ENCODE assay signal across 9 mouse cellular contexts in the genomic region with DNA sequence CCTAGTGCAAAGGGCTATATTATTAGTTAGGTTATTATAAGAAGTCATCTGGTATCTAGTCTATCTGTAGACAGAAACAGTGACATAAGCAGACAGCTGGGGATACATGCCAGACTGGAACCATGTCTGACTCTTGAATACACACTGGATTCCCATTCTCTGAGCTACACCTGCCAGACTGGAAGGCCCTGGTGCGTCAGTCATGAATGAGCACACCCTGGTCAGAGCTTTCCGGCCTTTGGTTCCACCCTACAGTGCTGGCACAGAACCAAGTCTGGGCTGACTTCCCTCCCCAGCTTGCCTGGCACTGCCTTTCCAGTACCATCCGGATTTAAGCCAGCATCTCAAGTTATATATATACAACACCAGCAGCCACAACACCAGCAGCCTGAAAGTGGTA. TPM values are rescaled to one million over a fixed set of nuclear protein-coding genes. Genes with fewer than 3 reads are reported as not detected.
DNase-seq lines count a peak whose midpoint lies in the region; ATAC-seq lines count a peak whose summit lies in the region.
"Had no signal": no experiment of that assay in that cellular context is flagged by ENCODE, and none has a peak within 500 bp of the region (broad histone marks: within the 10 kb centered on the region; RNA-seq: fewer than 3 reads in every experiment).

No protein-coding gene starts in this region.

- H3K9me3 ChIP-seq in kidney, embryonic 14.5 days (ENCODE audit: control insufficient read depth, low read length): no peaks in the 10 kb centered on the region
- no peaks in the 10 kb centered on the region for H3K9me3 ChIP-seq in stomach, embryonic 16.5 days (replicated peaks; ENCODE audit: control insufficient read depth, low read length)
- no peaks in the 10 kb centered on the region for H3K9me3 ChIP-seq in midbrain, embryonic 16.5 days (replicated peaks; ENCODE audit: control insufficient read depth, low read length, poor library complexity, severe bottlenecking)
- H3K9me3 ChIP-seq: midbrain, embryonic 12.5 days had no signal

- H3K36me3 ChIP-seq in kidney, embryonic 14.5 days (ENCODE audit: control insufficient read depth, insufficient read depth, low read length): no peaks in the 10 kb centered on the region
- no peaks in the 10 kb centered on the region for H3K36me3 ChIP-seq in stomach, embryonic 16.5 days (ENCODE audit: control insufficient read depth, insufficient read depth, low read length)
- H3K36me3 ChIP-seq in midbrain, embryonic 16.5 days (ENCODE audit: control insufficient read depth, insufficient read depth, low read length): no peaks in the 10 kb centered on the region
- H3K36me3 ChIP-seq: midbrain, embryonic 12.5 days had no signal

- peaks cover 2% of the 10 kb centered on the region; the same call in 1 of the 2 replicates for H3K4me1 ChIP-seq in kidney, embryonic 14.5 days (ENCODE audit: control insufficient read depth, insufficient read depth, low read length)
- no peaks in the 10 kb centered on the region; the same call in 1 of the 2 replicates for H3K4me1 ChIP-seq in stomach, embryonic 16.5 days (ENCODE audit: control insufficient read depth, insufficient read depth, low read length)
- peaks cover 5% of the 10 kb centered on the region for H3K4me1 ChIP-seq in midbrain, embryonic 16.5 days (ENCODE audit: control insufficient read depth, insufficient read depth, low read length)

- ATAC-seq in kidney, embryonic 14.5 days (ENCODE audit: low FRiP score, low TSS enrichment): no peak
- ATAC-seq in stomach, embryonic 16.5 days (ENCODE audit: insufficient read depth, low FRiP score): peak; percentile 51; the same call in 1 of the 2 replicates
- ATAC-seq in midbrain, embryonic 16.5 days: no peak

- H3K9ac ChIP-seq in kidney, embryonic 14.5 days (ENCODE audit: low read depth, low read length): no peak overlapping the region
- H3K9ac ChIP-seq in stomach, embryonic 16.5 days (ENCODE audit: low read length): no peak overlapping the region
- H3K9ac ChIP-seq in midbrain, embryonic 16.5 days (ENCODE audit: low read depth, low read length): no peak overlapping the region
- H3K9ac ChIP-seq: midbrain, embryonic 12.5 days had no signal

- no peak overlapping the region for H3K4me2 ChIP-seq in kidney, embryonic 14.5 days (replicated peaks; ENCODE audit: low read depth, low read length)
- no peak overlapping the region for H3K4me2 ChIP-seq in stomach, embryonic 16.5 days (ENCODE audit: low read depth, low read length)
- no peak overlapping the region for H3K4me2 ChIP-seq in midbrain, embryonic 16.5 days (ENCODE audit: low read length)
- H3K4me2 ChIP-seq: midbrain, embryonic 12.5 days had no signal

- no peak overlapping the region for H3K4me3 ChIP-seq in kidney, embryonic 14.5 days (ENCODE audit: low read length)
- H3K4me3 ChIP-seq in stomach, embryonic 16.5 days (replicated peaks; ENCODE audit: low read length): no peak overlapping the region
- no peak overlapping the region for H3K4me3 ChIP-seq in midbrain, embryonic 16.5 days (ENCODE audit: low read depth, low read length)
- H3K4me3 ChIP-seq: midbrain, embryonic 12.5 days had no signal

- no peaks in the 10 kb centered on the region for H3K27me3 ChIP-seq in kidney, embryonic 14.5 days (ENCODE audit: control insufficient read depth, insufficient read depth, low read length)
- no peaks in the 10 kb centered on the region for H3K27me3 ChIP-seq in stomach, embryonic 16.5 days (ENCODE audit: control insufficient read depth, insufficient read depth, low read length)
- H3K27me3 ChIP-seq in midbrain, embryonic 16.5 days (ENCODE audit: control insufficient read depth, insufficient read depth, low read depth, low read length): no peaks in the 10 kb centered on the region

- peak; percentile 70 for DNase-seq in kidney, adult 18-20 months
- peak; percentile 15 for DNase-seq in cerebellum, adult 8-10 months
- DNase-seq in kidney, adult 9 months: peak; percentile 86
- DNase-seq in layer of hippocampus, postnatal 25 days (ENCODE audit: extremely low spot score in 1 of 2, low spot score in 1 of 2): no peak
- DNase-seq in frontal cortex, postnatal 10 days (ENCODE audit: low spot score in 2 of 2): no peak

- WGBS in kidney, embryonic 14.5 days: 78% methylated on average over 3 of the region's 3 CpGs
- WGBS in stomach, embryonic 16.5 days: 65% methylated on average over 3 of the region's 3 CpGs
- WGBS in midbrain, embryonic 16.5 days: 78% methylated on average over 3 of the region's 3 CpGs

- no peak overlapping the region for H3K27ac ChIP-seq in kidney, embryonic 14.5 days (ENCODE audit: low read depth, low read length)
- H3K27ac ChIP-seq in stomach, embryonic 16.5 days (ENCODE audit: low read length): no peak overlapping the region
- no peak overlapping the region for H3K27ac ChIP-seq in midbrain, embryonic 16.5 days (ENCODE audit: low read length)
- H3K27ac ChIP-seq: midbrain, embryonic 12.5 days had no signal

RNA-seq across cellular contexts. Expression of gene Itsn2, which starts 3.8 kb away (rescaled TPM):
- 33.0 and 46.8 TPM in 2 replicates for polyA plus RNA-seq in kidney, embryonic 14.5 days (2014; fragmentation: Nextera tagmentation; extraction: Ambion mirVana)
- polyA plus RNA-seq in stomach, embryonic 16.5 days (2015; fragmentation: Nextera tagmentation; extraction: Ambion mirVana): 30.5 and 33.3 TPM in 2 replicates
- total RNA-seq in layer of hippocampus, postnatal 25 days (2021): 10 to 100 TPM; 78.3 to 82.6 TPM
- polyA plus RNA-seq in midbrain, embryonic 16.5 days (2015; fragmentation: Nextera tagmentation; extraction: Ambion mirVana): 19.4 and 20.3 TPM in 2 replicates

RNA-seq across cellular contexts. Expression of gene Gm3625, which starts 4.1 kb away (rescaled TPM):
- not detected in 2 replicates for polyA plus RNA-seq in kidney, embryonic 14.5 days (2014; fragmentation: Nextera tagmentation; extraction: Ambion mirVana)
- polyA plus RNA-seq in stomach, embryonic 16.5 days (2015; fragmentation: Nextera tagmentation; extraction: Ambion mirVana): not detected in 2 replicates
- not detected for total RNA-seq in layer of hippocampus, postnatal 25 days (2021)
- not detected in 2 replicates for polyA plus RNA-seq in midbrain, embryonic 16.5 days (2015; fragmentation: Nextera tagmentation; extraction: Ambion mirVana)
- polyA plus RNA-seq: midbrain, embryonic 12.5 days had no signal

Comparison
In these comparisons a context has a peak if more than half of its experiments do, and no peak if none do; other contexts are left out.
1. DNase-seq: peak in kidney, adult 18-20 months (single experiment), cerebellum, adult 8-10 months (single experiment) and kidney, adult 9 months (single experiment); none in layer of hippocampus, postnatal 25 days (0 of 2) and frontal cortex, postnatal 10 days (0 of 2).